Mouse (Mus musculus) effector memory CD4-positive, alpha-beta T cell, adult 7 months (primary cell): ENCODE measurements around the gene Gm21679. TPM values are rescaled to one million over a fixed set of nuclear protein-coding genes. Genes with fewer than 3 reads are reported as not detected.

Experiments
- polyA plus RNA-seq: library from polyadenylated mRNA; unstranded; fragments of 100-300 nt; shearing (Covaris generic); gene quantifications from one replicate; pipeline ENCODE4 v1.2.1, GENCODE M21; 2017

Gm21679 gene
- not detected for polyA plus RNA-seq

DNA sequence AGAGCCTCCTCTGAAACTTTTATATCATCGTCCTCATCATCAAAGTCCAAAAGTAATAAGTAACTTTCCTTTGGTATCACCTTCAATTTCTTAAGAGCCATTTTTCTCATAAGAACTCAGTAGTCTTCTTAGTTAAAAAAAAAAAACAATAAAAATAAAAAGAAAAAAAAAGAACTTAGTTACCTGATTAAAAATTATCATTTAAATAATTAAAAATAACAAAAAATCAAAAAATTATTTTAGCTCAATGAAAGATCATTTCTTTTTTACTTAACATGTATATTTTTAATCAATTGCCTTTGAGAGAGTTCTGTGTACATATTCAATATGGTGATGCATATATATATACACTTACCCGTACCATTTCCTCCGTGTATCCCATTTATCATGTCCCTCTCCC is at the start of gene Gm21679:
Gene Gm21679, minus strand, starts transcription at position 101 of the 400 bp plus-strand sequence.

